ENCODE assay signal across 21 mouse cellular contexts in the genomic region with DNA sequence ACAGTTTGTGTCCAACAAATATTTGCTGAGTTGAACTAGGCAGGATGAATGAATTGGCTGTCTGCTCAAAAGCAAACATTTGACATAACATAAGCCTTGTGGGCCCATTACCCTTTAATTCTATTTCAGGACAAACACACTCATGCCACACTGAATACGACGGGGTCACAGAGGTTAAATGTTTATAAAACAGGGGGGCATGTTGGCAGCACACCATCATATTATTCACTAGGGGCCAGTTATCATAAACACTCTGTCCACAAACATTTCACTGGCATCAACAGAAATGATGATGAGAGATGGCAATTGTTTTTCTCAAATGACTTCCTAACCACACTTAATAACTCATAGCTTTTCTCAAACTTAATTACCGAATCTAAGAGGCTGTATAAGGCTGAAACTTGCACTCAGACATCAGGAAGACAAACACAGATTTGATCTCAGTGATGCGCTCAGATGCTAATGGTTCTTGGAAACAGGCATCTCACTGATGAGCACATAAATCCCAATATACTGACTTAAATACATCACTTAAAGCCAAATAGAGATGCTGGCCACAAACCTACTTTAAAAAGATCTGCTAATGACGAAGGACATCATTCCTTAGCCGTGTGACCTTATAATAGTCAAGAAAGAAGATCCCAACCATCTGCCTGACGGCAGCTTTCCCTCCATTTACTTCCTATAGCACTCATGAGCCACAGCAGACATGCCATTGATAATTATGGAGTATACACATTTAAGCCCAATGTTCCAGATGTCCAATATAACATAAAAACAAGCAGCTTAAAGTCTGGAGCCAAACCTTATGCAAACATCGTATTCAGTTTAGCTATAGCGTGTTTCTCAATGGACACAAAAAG.
"Had no signal": no experiment of that assay in that cellular context is flagged by ENCODE, and none has a peak within 500 bp of the region (broad histone marks: within the 10 kb centered on the region; RNA-seq: fewer than 3 reads in every experiment).

No protein-coding gene starts in this region.

- H3K27me3 ChIP-seq: kidney, embryonic 15.5 days; limb, embryonic 12.5 days; limb, embryonic 15.5 days; midbrain, embryonic 12.5 days; midbrain, embryonic 15.5 days; stomach, embryonic 15.5 days had no signal

- H3K9me3 ChIP-seq: kidney, embryonic 15.5 days; limb, embryonic 12.5 days; limb, embryonic 15.5 days; midbrain, embryonic 12.5 days; midbrain, embryonic 15.5 days; stomach, embryonic 15.5 days had no signal

- H3K27ac ChIP-seq: kidney, embryonic 15.5 days; limb, embryonic 12.5 days; limb, embryonic 15.5 days; liver, embryonic 14.5 days; macrophage; midbrain, embryonic 12.5 days; midbrain, embryonic 15.5 days; stomach, embryonic 15.5 days had no signal

- DNase-seq: kidney, adult 11 months; kidney, adult 8-10 months; kidney, postnatal 10 days; kidney, postnatal 36 days; layer of hippocampus, postnatal 36 days; left cerebral cortex, postnatal 4 days; liver, postnatal 0 days; lung, postnatal 10 days; right cerebral cortex, adult 18-20 months; right cerebral cortex, postnatal 25 days; spleen, adult 18-20 months; thymus, postnatal 25 days had no signal

- H3K4me1 ChIP-seq: kidney, embryonic 15.5 days; limb, embryonic 12.5 days; limb, embryonic 15.5 days; midbrain, embryonic 12.5 days; midbrain, embryonic 15.5 days had no signal

- H3K4me2 ChIP-seq: kidney, embryonic 15.5 days; limb, embryonic 12.5 days; limb, embryonic 15.5 days; liver, embryonic 11.5 days; midbrain, embryonic 12.5 days; midbrain, embryonic 15.5 days; stomach, embryonic 15.5 days had no signal

- ATAC-seq: liver, postnatal 0 days; midbrain, embryonic 15.5 days had no signal

- H3K4me3 ChIP-seq: kidney, embryonic 15.5 days; limb, embryonic 12.5 days; limb, embryonic 15.5 days; midbrain, embryonic 12.5 days; midbrain, embryonic 15.5 days; stomach, embryonic 15.5 days had no signal

- H3K9ac ChIP-seq: kidney, embryonic 15.5 days; limb, embryonic 12.5 days; limb, embryonic 15.5 days; liver, embryonic 14.5 days; liver, postnatal 0 days; midbrain, embryonic 12.5 days; midbrain, embryonic 15.5 days; stomach, embryonic 15.5 days had no signal

- H3K36me3 ChIP-seq: midbrain, embryonic 15.5 days; stomach, embryonic 15.5 days had no signal
